Mouse (Mus musculus) right cerebral cortex, postnatal 36 days (tissue): Measurements from ENCODE around the gene Zfp831.

Source experiments
- DNase-seq, 2 experiments: peaks; one replicate each; pipeline ENCODE4 v3.0.0; 2022; ENCODE audit warnings: low spot score in 2 of 2, mixed read lengths in 1 of 2

Gene Zfp831

GRCm38 (mm10) chr2:174643448-174644144 is at the start of gene Zfp831:
TSS of gene Zfp831 (plus strand) at chr2:174643534.
- DNase-seq: no peak

DNA sequence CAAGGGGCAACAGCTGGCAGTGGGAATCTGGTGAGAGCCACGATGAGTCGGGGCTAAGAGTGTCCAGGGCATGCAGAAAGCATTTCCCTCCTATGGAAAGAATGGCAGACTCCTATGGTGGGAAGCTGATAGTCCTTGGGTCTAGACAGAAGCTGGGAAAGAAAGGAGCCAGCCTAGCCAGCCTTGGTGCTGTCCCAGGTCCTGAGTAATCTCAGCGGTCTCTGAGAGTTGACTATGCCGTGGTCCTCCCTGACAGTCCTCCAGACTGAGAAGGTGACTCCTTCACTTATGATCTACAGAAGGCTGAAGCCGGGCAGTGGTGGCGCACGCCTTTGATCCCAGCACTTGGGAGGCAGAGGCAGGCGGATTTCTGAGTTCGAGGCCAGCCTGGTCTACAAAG is 48.4 kb upstream of the Zfp831 start:
- DNase-seq: no peak

DNA sequence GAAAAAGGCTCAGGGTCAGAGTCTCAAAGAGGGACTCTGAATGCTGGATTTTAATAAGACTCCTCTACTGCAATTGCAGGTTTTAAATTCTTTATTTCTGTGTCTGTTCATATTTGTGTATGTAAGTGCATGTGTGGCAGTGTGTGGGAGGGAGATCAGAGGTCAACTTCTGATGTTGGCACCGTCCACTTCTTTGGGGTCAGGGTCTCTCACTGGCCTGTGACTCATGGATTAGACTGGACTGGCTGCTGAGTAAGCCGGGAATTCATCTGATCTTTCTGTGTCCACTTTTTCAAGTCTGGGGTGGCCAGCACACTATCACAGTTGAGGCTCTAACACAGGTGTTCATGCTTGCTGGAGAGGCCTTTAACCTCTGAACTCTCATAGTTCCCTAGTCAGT is 47.7 kb upstream of the Zfp831 start:
- no peak for DNase-seq

DNA sequence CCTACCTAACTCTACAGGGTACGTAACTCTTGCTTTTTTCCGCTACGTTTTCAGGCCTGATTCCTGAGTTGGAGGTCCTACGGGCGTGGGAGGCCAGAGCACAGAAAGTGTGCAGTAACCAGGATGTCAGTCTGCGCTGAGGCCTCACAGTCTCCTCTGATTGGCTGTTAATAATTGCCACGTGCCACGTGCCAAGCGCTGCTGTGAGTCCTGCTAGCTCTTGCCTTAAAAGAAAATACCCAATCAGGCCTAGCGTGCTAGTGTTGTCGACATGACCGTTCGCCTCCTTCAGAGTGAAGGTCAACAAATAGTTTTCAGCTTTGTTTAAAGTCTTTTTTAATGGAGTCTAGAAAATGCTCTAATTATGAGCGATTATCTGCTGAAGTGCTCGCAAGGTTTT is 46.9 kb upstream of the Zfp831 start:
- DNase-seq: no peak

- peak; percentile 60 to 65 for DNase-seq
Observed at GRCm38 (mm10) chr2:174598451-174598850, 44.9 kb upstream of the Zfp831 start.

GRCm38 (mm10) chr2:174599071-174599635 is 44.2 kb upstream of the Zfp831 start:
- DNase-seq: no peak

GRCm38 (mm10) chr2:174599853-174600271 is 43.5 kb upstream of the Zfp831 start:
- peak in 1 of 2 experiments; percentile 38 for DNase-seq

DNA sequence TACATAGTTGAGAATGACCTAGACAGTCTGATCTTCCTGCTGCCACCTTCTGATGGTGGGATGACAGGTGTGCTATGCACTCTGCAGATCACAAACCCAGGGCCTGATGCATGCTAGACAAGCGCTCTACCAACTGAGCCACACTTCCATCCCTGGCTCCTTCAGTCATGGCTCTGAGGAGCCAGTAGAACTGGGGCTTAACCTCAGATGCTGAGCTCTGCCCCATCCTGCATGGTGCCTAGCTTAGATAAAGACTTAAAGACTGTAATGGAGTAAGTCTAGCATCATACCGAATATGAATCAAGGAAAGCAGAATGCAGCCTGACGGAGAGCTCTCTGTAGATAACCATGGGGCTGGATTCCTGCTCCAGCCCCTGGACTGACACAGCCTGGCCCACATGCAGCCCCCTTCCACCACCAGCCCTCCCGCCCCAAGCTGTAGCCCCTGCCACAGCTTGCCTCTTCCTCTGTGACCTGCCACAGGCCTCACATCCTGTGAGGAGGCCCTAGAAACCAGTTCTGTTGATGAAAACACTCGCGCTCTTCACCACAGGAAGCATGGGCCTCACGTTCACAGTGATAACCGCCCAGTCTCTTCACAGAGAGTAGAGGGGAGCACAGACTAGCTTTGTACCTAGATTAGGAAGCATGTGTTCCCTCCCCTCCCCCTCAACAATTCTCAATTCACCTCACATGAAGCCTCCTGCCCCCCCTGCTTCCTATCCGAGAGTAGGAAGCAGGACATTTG is 41.2 kb upstream of the Zfp831 start:
- no peak for DNase-seq

- DNase-seq: no peak
Observed at GRCm38 (mm10) chr2:174603321-174603720, 40.0 kb upstream of the Zfp831 start.

GRCm38 (mm10) chr2:174605020-174605419 is 38.3 kb upstream of the Zfp831 start:
- DNase-seq: no peak

- DNase-seq: no peak
Observed at GRCm38 (mm10) chr2:174605442-174606087, 37.8 kb upstream of the Zfp831 start.

GRCm38 (mm10) chr2:174606376-174606775 is 37.0 kb upstream of the Zfp831 start:
- DNase-seq: no peak

DNA sequence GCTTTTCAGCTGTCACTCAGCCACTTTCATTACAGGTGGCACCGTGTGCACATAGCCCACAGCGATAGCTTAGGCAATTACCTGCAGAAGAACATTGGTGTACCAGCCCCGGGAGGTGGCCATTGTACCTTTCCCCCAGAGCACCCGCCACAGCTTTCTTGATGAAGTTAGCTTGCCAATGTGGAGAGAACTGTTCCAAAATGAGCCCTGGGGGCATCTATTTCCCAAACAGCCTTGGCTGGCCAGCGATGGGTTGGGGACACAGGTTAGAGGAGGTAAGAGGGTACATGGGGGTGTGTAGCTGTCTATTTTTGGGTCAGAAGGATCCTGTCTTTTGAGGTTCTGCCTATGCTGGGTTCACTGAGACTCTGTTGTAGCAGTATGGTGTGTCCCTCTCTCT is 33.4 kb upstream of the Zfp831 start:
- DNase-seq: no peak

DNA sequence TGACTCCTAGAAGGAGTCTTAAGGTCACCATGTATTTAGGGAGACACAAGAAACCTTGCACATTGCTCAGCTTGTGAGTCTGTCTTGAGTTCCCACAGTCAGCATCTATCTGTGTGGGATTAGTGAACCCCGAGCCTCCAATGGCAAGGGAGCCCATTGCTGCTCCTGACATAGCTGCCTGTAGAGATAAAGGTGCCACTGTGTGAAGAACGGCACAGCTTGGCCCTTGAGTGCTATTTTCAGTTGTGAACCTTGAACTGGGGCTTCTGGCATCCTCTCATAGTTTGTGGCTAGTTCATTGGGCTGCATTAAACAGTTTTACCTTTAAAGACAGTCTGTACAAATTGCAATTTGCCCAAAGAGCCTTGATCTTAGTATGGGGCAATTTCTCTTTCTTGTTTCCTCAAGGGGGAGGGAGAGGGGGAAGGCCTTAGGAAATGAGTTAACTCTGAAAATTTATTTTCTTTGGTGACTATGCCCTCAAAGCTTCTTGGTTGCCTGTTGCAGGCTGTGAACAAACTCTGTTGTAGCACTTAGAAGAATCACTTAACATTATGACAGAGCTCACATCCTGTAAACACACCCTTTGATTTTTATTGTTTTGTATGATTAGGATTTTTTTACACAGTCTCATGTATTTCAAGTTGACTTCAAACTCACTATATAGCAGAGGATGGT is 30.8 kb upstream of the Zfp831 start:
- no peak for DNase-seq

DNA sequence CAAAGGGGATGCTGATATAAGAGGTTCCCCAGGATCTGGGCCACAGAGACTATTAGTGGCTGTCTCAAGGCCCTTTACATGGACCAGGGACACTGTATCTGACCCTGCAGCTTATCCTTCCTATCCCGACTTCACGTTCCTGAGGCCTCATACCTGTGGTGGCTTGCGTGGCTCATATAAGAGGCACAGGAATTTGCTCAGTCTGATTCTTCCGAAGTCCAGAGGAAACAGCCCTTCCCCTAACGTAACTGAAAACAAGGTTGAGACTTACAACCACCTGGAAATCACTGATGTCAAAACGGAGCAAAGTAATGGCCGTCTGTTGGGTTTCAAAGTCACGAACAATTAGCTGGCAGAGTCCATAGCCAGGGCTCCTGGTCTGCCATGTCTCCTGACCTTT is 30.1 kb upstream of the Zfp831 start:
- no peak for DNase-seq

GRCm38 (mm10) chr2:174613921-174614441 is 29.4 kb upstream of the Zfp831 start:
- no peak for DNase-seq

DNA sequence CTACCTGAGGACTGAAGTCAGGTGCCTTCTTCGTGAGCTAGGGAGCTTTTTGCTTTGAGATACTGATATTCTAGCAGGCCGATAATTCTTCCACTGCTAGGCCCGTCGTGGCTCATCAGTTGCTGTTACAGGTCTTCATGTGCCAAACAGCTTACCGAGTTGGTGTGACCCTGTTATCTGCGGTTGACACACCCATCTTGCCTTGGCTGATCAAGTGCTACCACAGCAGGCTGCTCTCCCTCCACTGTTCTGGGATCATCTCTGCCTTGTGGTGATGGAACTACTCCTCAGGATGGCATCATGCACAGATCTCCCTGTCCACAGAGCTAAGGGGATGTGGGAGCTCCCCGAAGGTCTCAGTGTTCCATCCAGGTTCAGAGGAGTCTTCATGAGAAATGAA is 21.5 kb upstream of the Zfp831 start:
- DNase-seq: no peak

GRCm38 (mm10) chr2:174624430-174624829 is 18.9 kb upstream of the Zfp831 start:
- DNase-seq: no peak

DNA sequence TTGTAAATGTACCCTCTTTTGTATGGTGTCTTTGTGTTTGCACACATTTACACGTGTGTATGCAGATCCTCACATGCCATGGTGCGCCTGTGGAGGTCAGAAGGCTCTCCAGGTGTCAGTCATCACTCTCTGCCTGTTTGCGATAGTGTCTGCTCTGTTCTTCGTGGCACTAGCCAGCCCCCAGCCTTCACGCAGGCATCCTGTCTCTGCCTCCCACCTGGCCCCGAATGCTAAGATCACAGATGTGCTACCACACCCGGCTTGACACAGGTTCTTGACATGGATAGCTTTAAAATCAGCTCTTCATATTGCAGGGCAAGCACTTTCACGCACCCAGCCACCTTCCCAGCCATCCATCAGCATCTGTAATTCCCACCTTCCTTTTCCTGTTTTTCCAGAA is 16.3 kb upstream of the Zfp831 start:
- DNase-seq: no peak

- DNase-seq: no peak
Observed at GRCm38 (mm10) chr2:174629299-174629850, 14.0 kb upstream of the Zfp831 start.

DNA sequence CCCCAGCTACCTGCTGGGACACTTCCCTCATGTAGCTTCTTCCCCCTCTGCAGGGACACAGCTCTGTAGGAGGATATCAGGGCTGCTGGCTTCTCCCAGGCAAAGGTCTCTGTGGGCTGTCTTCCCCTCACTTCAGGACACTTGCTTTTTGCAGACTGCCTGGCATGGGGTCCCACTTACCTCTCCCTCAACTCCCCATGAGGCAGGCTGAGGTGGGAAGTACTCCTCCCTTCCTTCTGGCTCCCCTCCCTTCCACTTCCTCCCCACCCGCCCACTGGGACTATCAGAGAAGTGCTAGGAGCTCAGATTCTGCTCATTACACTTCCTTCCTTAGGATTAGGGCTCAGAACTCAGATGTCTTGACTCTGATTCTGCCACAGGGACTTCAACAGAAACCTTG is 6.6 kb upstream of the Zfp831 start:
- no peak for DNase-seq
